Mouse (Mus musculus): ENCODE data around the gene Fam228b.

- TF ChIP-seq CTCF (IDR thresholded peaks at IDR 0.05; ENCODE audit: borderline replicate concordance, insufficient read depth, low read depth, low read length), result no peak
- no peak for TF ChIP-seq POLR2A (IDR thresholded peaks at IDR 0.05; ENCODE audit: borderline replicate concordance, insufficient read depth, low read length)
Measured at GRCm38 (mm10) chr12:4713361-4713760, 55.7 kb downstream of the Fam228b start.

Data from cerebellum, adult 2 months (tissue).